Mouse (Mus musculus): Measurements from ENCODE around the gene Scap.

DNA sequence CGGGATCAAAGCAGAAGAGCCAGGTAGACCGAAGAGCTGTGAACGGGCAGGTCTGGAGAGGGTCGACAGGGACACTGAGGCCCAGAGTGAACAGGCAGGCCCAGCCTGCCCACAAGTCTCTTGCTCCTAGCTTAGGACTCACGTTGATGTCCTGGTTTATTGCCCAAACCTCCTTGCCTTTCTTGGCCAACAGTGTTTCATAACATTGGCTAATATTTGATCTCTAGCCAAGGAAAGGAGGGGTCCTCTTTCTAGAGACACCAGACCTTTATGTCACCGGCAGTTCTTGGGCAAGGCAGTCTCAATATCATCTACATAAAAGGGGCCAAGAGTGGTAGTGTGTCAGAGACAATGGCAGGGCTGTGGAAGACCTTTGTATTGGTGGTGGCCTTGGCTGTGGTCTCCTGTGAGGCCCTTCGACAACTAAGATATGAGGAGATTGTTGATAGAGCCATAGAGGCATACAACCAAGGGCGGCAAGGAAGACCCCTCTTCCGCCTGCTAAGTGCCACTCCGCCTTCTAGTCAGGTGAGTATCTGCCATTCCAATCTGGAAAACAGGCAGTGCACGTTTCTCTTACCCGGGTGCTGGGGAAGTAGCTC is 86.5 kb downstream of the Scap start, which contains the start of gene Ngp:
- TF ChIP-seq E2F4 (IDR thresholded peaks at IDR 0.05; ENCODE audit: insufficient replicate concordance, low read depth, low read length) (no peak), POLR2A (IDR thresholded peaks at IDR 0.05; ENCODE audit: low read depth, low read length) (no peak), KAT2A (IDR thresholded peaks at IDR 0.05; ENCODE audit: insufficient replicate concordance, low read length) (no peak), CTCF (conservative IDR thresholded peaks at IDR 0.05 in 1 of 2, IDR thresholded peaks at IDR 0.05 in 1 of 2; ENCODE audit: low read depth in 2 of 2, low read length in 2 of 2) (no peak), MEF2A (IDR thresholded peaks at IDR 0.05; ENCODE audit: borderline replicate concordance, low read depth, low read length) (no peak), JUND (conservative IDR thresholded peaks at IDR 0.05; ENCODE audit: low read depth, low read length) (no peak), JUN (IDR thresholded peaks at IDR 0.05; ENCODE audit: insufficient read depth, low read depth, low read length) (no peak), NRF1 (IDR thresholded peaks at IDR 0.05; ENCODE audit: low read depth, low read length) (no peak), NELFE (IDR thresholded peaks at IDR 0.05; ENCODE audit: low read depth, low read length) (no peak), CHD2 (IDR thresholded peaks at IDR 0.05; ENCODE audit: low read length) (no peak), RCOR1 (conservative IDR thresholded peaks at IDR 0.05; ENCODE audit: low read depth, low read length) (no peak), RAD21 (IDR thresholded peaks at IDR 0.05; ENCODE audit: low read depth, low read length) (no peak), USF1 (IDR thresholded peaks at IDR 0.05; ENCODE audit: low read depth, low read length) (no peak)
